In genomic region chr17:64382894-64383293, GRCm38 (mm10) we compare ENCODE assay signal across 25 mouse cellular contexts.
"Had no signal": no experiment of that assay in that cellular context is flagged by ENCODE, and none has a peak within 500 bp of the region (broad histone marks: within the 10 kb centered on the region; RNA-seq: fewer than 3 reads in every experiment).

No protein-coding gene starts in this region.

- H3K4me1 ChIP-seq: heart, embryonic 13.5 days; heart, embryonic 15.5 days; hindbrain, embryonic 13.5 days; hindbrain, embryonic 15.5 days; kidney, embryonic 15.5 days; limb, embryonic 12.5 days; limb, embryonic 15.5 days; liver, embryonic 12.5 days had no signal

- H3K4me2 ChIP-seq: heart, embryonic 11.5 days; heart, embryonic 13.5 days; heart, embryonic 15.5 days; hindbrain, embryonic 13.5 days; hindbrain, embryonic 15.5 days; kidney, embryonic 15.5 days; limb, embryonic 12.5 days; limb, embryonic 15.5 days; liver, embryonic 12.5 days had no signal

- H3K36me3 ChIP-seq: heart, embryonic 13.5 days; heart, embryonic 15.5 days; hindbrain, embryonic 13.5 days; hindbrain, embryonic 15.5 days; kidney, embryonic 15.5 days; limb, embryonic 12.5 days; limb, embryonic 15.5 days; liver, embryonic 12.5 days had no signal

- H3K27ac ChIP-seq: heart, adult 2 months; heart, embryonic 13.5 days; heart, embryonic 15.5 days; hindbrain, embryonic 13.5 days; hindbrain, embryonic 15.5 days; hindbrain, postnatal 0 days; kidney, embryonic 15.5 days; limb, embryonic 12.5 days; limb, embryonic 15.5 days; liver, embryonic 12.5 days; liver, embryonic 14.5 days had no signal

- H3K27me3 ChIP-seq: heart, embryonic 13.5 days; heart, embryonic 15.5 days; hindbrain, embryonic 13.5 days; hindbrain, embryonic 15.5 days; kidney, embryonic 15.5 days; limb, embryonic 12.5 days; limb, embryonic 15.5 days; liver, embryonic 12.5 days had no signal

- ATAC-seq: hindbrain, postnatal 0 days; intestine, embryonic 16.5 days; liver, embryonic 12.5 days had no signal

- H3K4me3 ChIP-seq: heart, adult 2 months; heart, embryonic 13.5 days; heart, embryonic 15.5 days; hindbrain, embryonic 13.5 days; hindbrain, embryonic 15.5 days; kidney, embryonic 15.5 days; limb, embryonic 12.5 days; limb, embryonic 15.5 days; liver, embryonic 12.5 days had no signal

- H3K9ac ChIP-seq: heart, embryonic 13.5 days; heart, embryonic 15.5 days; hindbrain, embryonic 13.5 days; hindbrain, embryonic 15.5 days; kidney, embryonic 15.5 days; limb, embryonic 12.5 days; limb, embryonic 15.5 days; liver, embryonic 12.5 days; liver, embryonic 14.5 days had no signal

- DNase-seq: gastrocnemius, postnatal 36 days; heart, adult 11 months; heart, adult 2 months; heart, postnatal 14 days; heart, postnatal 36 days; kidney, adult 11 months; kidney, adult 2 months; kidney, adult 9 months; kidney, postnatal 10 days; kidney, postnatal 25 days; layer of hippocampus, adult 9-11 months; layer of hippocampus, postnatal 36 days; left cerebral cortex, postnatal 4 days had no signal

- H3K9me3 ChIP-seq: heart, embryonic 13.5 days; heart, embryonic 15.5 days; hindbrain, embryonic 13.5 days; hindbrain, embryonic 15.5 days; kidney, embryonic 15.5 days; limb, embryonic 12.5 days; limb, embryonic 15.5 days; liver, embryonic 12.5 days had no signal
